Mouse (Mus musculus) hindbrain, embryonic 16.5 days (tissue): ENCODE results near the gene Eln. TPM values are rescaled to one million over a fixed set of nuclear protein-coding genes. Genes with fewer than 3 reads are reported as not detected.

Experiments used
- ATAC-seq: fragments of 200-750 bp; cut with Nextera tagmentation; 2 replicates; pipeline ENCODE4 v1.8.0; 2017; ENCODE audit warnings: moderate TSS enrichment, moderate library complexity
- H3K27ac ChIP-seq: fragments of 300-500 bp; sonication (generic); 2 replicates; pipeline ENCODE4 v1.5.1; 2014; ENCODE audit warnings: low read depth, mild to moderate bottlenecking, control low read depth, low read length, moderate library complexity
- H3K27me3 ChIP-seq: fragments of 300-500 bp; sonication (generic); replicated peaks from 2 replicates; pipeline ENCODE4 v1.6.1; 2014; ENCODE audit warnings: low read length; ENCODE audit not compliant: control insufficient read depth, insufficient read depth
- H3K36me3 ChIP-seq: fragments of 300-500 bp; sonication (generic); 2 replicates; pipeline ENCODE4 v1.6.1; 2014; ENCODE audit warnings: mild to moderate bottlenecking, low read length, moderate library complexity, mixed read lengths; ENCODE audit not compliant: control insufficient read depth, insufficient read depth
- H3K4me1 ChIP-seq: fragments of 300-500 bp; sonication (generic); 2 replicates; pipeline ENCODE4 v1.6.1; 2014; ENCODE audit warnings: low read depth, low read length; ENCODE audit not compliant: control insufficient read depth, insufficient read depth
- H3K4me2 ChIP-seq: fragments of 300-500 bp; sonication (generic); 2 replicates; pipeline ENCODE4 v1.6.1; 2014; ENCODE audit warnings: mild to moderate bottlenecking, low read length, control low read depth, moderate library complexity
- H3K4me3 ChIP-seq: fragments of 300-500 bp; sonication (generic); 2 replicates; pipeline ENCODE4 v1.5.1; 2014; ENCODE audit warnings: mild to moderate bottlenecking, low read length, control low read depth, moderate library complexity
- H3K9ac ChIP-seq: fragments of 300-500 bp; sonication (generic); 2 replicates; pipeline ENCODE4 v1.6.1; 2014; ENCODE audit warnings: low read depth, mild to moderate bottlenecking, control low read depth, low read length, moderate library complexity
- H3K9me3 ChIP-seq: fragments of 300-500 bp; sonication (generic); 2 replicates; pipeline ENCODE4 v1.6.1; 2014; ENCODE audit warnings: mild to moderate bottlenecking, low read length, moderate library complexity; ENCODE audit not compliant: control insufficient read depth
- WGBS: fragments of 180-500 bp; shearing (Covaris S2); extraction: QIAGEN DNeasy Blood & Tissue Kit; methylation state at CpG from one replicate; pipeline ENCODE4 v1.1.7; 2014; 5-methylcytosine and 5-hydroxymethylcytosine counted together
- polyA plus RNA-seq: library from polyadenylated mRNA; unstranded; fragments of >200 nt; fragmentation: Nextera tagmentation; extraction: Ambion mirVana; gene quantifications from 2 replicates; pipeline ENCODE4 v1.2.1, GENCODE M21; 2015

Gene Eln
- polyA plus RNA-seq, 1 experiment from 2014 or later: 25.1 TPM

- WGBS: 89% methylated on average over 3 of the region's 3 CpGs
- H3K4me2 ChIP-seq: no peak overlapping the region
- H3K4me3 ChIP-seq: no peak overlapping the region
- H3K9ac ChIP-seq: no peak overlapping the region
- no peaks in the 10 kb centered on the region for H3K9me3 ChIP-seq
- H3K27ac ChIP-seq: no peak overlapping the region
- no peak for ATAC-seq
- H3K36me3 ChIP-seq: no peaks in the 10 kb centered on the region
- no peaks in the 10 kb centered on the region for H3K4me1 ChIP-seq
- H3K27me3 ChIP-seq: no peaks in the 10 kb centered on the region
Observed at GRCm38 (mm10) chr5:134771750-134772149, 24.6 kb upstream of the Eln start.

DNA sequence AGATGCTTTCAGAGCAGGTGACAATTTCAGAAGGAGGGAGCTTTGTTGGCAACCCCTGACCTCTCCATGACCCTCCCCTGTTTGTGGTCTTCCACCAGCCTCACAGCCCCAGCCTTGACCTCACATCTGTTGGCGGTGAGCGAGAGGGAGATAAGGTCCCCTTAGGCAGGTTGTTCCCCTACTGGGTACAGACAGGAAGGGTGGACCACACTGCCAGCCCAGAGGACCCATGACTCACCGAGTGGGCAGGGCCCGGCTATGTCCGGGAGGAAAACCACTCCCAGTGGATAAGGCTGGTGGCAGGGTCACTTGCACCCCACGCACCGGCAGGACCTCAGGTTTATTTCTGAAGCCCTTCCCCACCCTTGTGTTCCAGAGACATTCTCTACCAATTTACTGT is 22.1 kb upstream of the Eln start:
- 92% methylated on average over 7 of the region's 7 CpGs for WGBS
- Histone ChIP-seq H3K27ac (no peak overlapping the region), H3K4me3 (no peak overlapping the region), H3K9ac (no peak overlapping the region), H3K9me3 (no peaks in the 10 kb centered on the region), H3K4me1 (no peaks in the 10 kb centered on the region), H3K4me2 (no peak overlapping the region), H3K27me3 (no peaks in the 10 kb centered on the region), H3K36me3 (no peaks in the 10 kb centered on the region)
- no peak for ATAC-seq

- Histone ChIP-seq H3K9ac (no peak overlapping the region), H3K4me3 (no peak overlapping the region), H3K4me1 (peaks cover 7% of the 10 kb centered on the region; the same call in 1 of the 2 replicates), H3K27me3 (no peaks in the 10 kb centered on the region), H3K9me3 (no peaks in the 10 kb centered on the region), H3K27ac (no peak overlapping the region), H3K4me2 (no peak overlapping the region), H3K36me3 (no peaks in the 10 kb centered on the region)
- no peak for ATAC-seq
- 87% methylated on average over 11 of the region's 16 CpGs for WGBS
Observed at GRCm38 (mm10) chr5:134765441-134765840, 18.3 kb upstream of the Eln start.

- H3K36me3 ChIP-seq: no peaks in the 10 kb centered on the region
- H3K27ac ChIP-seq: no peak overlapping the region
- H3K4me1 ChIP-seq: peaks cover 7% of the 10 kb centered on the region; the same call in 1 of the 2 replicates
- H3K9ac ChIP-seq: no peak overlapping the region
- no peak overlapping the region for H3K4me3 ChIP-seq
- no peak overlapping the region for H3K4me2 ChIP-seq
- no peaks in the 10 kb centered on the region for H3K27me3 ChIP-seq
- no peaks in the 10 kb centered on the region for H3K9me3 ChIP-seq
- WGBS: 90% methylated on average over 9 of the region's 9 CpGs
- no peak for ATAC-seq
Observed at GRCm38 (mm10) chr5:134763326-134763725, 16.2 kb upstream of the Eln start.

DNA sequence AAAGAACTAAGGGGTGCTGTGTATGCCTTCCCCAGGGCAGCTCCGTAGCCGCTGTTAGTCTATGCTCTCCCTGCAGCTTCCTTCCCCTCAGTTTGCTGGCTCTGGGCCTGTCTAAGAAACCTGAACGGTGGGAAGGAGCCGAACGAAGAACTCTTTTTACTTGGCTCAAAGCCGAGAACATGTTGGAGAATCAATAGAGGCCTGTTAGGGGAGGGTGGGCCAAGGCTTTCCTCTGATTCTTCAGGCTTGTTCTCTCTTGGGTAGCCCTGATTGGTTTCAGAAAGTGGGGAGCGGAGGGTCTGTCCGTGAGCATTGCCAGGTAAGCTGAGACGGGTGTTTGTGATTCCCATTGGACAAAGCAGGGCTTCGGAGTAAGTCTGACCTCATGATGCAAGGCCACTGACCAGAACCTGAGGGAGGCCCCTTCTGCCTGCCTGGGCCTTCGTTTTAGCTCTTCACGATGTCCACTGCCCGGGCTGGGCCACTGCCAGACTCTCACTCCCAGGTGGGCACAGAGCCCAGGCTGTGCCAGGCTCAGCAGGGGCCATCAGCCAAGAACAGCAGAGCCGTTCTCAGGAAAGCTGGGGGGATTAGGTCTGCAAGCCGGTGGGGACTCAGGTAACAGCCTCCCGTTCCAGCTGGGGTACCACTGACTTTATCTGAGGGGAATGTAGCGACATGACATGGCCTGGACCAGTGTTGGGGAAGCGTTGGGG is 14.4 kb upstream of the Eln start:
- H3K9ac ChIP-seq: no peak overlapping the region; the same call in 1 of the 2 replicates
- peak; percentile 64; the same call in 1 of the 2 replicates for ATAC-seq
- 61% methylated on average over 18 of the region's 18 CpGs for WGBS

DNA sequence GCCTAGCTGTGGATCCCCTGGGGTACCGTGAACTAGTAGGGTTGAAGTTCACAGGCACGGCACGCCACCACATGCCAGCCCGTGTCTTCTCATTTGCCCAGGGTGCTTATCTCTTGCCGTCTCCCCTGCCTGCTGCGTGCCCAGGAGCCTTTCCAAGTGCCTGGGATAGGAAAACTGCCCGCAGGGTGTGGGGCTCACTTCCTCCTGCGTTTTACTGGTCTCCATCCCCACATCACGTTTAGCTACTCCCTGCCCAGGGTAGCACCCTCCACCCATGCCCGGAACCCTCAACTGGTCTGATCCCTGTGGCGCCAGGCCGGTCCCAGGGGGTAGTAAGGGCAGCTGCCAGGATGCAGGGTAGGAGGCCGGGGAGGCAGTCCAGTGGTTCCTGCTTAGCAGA is 8.9 kb upstream of the Eln start:
- H3K27ac ChIP-seq: no peak overlapping the region
- no peaks in the 10 kb centered on the region for H3K4me1 ChIP-seq
- ATAC-seq: no peak
- H3K4me3 ChIP-seq: no peak overlapping the region
- 29% methylated on average over 13 of the region's 13 CpGs for WGBS
- no peaks in the 10 kb centered on the region for H3K36me3 ChIP-seq
- no peaks in the 10 kb centered on the region for H3K9me3 ChIP-seq
- H3K9ac ChIP-seq: no peak overlapping the region
- H3K4me2 ChIP-seq: no peak overlapping the region
- no peaks in the 10 kb centered on the region for H3K27me3 ChIP-seq

More for the DNA sequence above, 14.4 kb upstream of the Eln start:
- no peaks in the 10 kb centered on the region for H3K36me3 ChIP-seq
- peaks cover 7% of the 10 kb centered on the region; the same call in 1 of the 2 replicates for H3K4me1 ChIP-seq
- no peak overlapping the region for H3K4me2 ChIP-seq
- H3K27ac ChIP-seq: peak overlapping the region; percentile 39; the same call in 1 of the 2 replicates
- H3K9me3 ChIP-seq: no peaks in the 10 kb centered on the region
- H3K4me3 ChIP-seq: no peak overlapping the region
- H3K27me3 ChIP-seq: no peaks in the 10 kb centered on the region

DNA sequence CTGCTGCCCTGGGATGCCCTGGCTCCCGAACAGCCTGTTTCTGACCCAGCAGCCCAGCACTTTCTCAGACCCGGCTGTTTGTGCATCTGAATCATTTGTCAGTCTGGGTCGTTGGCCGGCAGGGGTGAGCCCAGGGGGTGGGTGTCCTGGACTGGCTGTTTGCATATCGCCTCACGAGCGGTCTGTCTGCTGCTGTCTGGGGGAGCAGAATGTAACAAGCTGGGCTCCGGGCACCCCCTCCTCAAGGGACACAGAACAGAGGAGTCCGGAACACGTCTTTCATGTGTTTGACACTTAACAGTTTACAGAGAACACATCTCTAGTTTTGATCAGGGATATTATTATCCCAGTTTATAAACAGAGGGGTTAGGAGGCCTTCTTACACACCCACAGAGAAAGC is 7.0 kb upstream of the Eln start:
- Histone ChIP-seq H3K27me3 (no peaks in the 10 kb centered on the region), H3K9ac (no peak overlapping the region), H3K4me3 (no peak overlapping the region), H3K4me2 (no peak overlapping the region), H3K4me1 (no peaks in the 10 kb centered on the region), H3K9me3 (no peaks in the 10 kb centered on the region), H3K27ac (no peak overlapping the region), H3K36me3 (no peaks in the 10 kb centered on the region)
- ATAC-seq: no peak
- 54% methylated on average over 10 of the region's 10 CpGs for WGBS

- no peak overlapping the region for H3K4me2 ChIP-seq
- H3K9ac ChIP-seq: no peak overlapping the region
- no peaks in the 10 kb centered on the region for H3K9me3 ChIP-seq
- no peaks in the 10 kb centered on the region for H3K36me3 ChIP-seq
- no peaks in the 10 kb centered on the region for H3K27me3 ChIP-seq
- peaks cover 15% of the 10 kb centered on the region for H3K4me1 ChIP-seq
- 73% methylated on average over 7 of the region's 7 CpGs for WGBS
- 0 out of 2 replicates have a peak overlapping the region, but pooled peaks have one; percentile 12 for H3K27ac ChIP-seq
- no peak overlapping the region for H3K4me3 ChIP-seq
- ATAC-seq: no peak
Observed at GRCm38 (mm10) chr5:134750469-134750868, 3.3 kb upstream of the Eln start.

DNA sequence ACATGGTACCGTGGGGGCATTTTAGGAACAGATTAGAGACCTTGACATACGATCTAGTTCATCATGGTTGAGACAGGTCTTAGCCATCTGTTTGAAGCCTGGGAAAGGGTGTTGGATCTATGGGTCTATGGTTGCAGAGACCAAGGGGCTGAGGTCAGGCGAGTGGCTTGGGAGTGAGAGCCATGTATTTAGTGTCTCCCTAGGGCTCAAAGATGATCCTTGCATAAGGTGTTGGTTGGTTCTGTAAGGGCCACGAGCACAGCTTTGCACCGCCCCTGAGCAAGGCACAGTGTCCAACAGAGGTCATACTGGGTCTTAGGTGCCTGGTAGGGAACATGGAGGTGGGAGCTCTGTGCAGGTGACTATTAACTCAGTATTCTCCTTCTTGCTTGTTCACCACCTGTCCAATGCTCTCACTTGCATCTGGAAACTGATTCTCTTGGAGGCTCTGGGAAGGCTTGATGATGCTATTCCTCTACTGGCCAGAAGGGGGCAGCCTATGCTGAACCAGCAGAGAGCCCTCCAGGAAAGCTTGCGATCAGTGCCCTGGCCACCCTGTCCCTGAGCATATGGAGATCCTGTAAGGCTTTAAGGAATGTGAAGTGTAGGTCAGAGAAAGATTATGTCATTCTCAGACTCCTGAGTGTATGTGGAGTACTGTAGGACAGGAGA is 960 bp upstream of the Eln start:
- H3K36me3 ChIP-seq: no peaks in the 10 kb centered on the region
- H3K4me3 ChIP-seq: peak overlapping the region; percentile 51
- no peaks in the 10 kb centered on the region for H3K9me3 ChIP-seq
- H3K4me1 ChIP-seq: peaks cover 15% of the 10 kb centered on the region
- peak; percentile 29 for ATAC-seq
- H3K27me3 ChIP-seq: no peaks in the 10 kb centered on the region
- H3K9ac ChIP-seq: peak overlapping the region; percentile 75; the same call in 1 of the 2 replicates
- peak overlapping the region; percentile 93 for H3K4me2 ChIP-seq
- 47% methylated on average over 6 of the region's 6 CpGs for WGBS
- 0 out of 2 replicates have a peak overlapping the region, but pooled peaks have one; percentile 44 for H3K27ac ChIP-seq
